Mouse (Mus musculus): Measurements from ENCODE around the gene Il33. TPM values are rescaled to one million over a fixed set of nuclear protein-coding genes. Genes with fewer than 3 reads are reported as not detected.
"Not testable (repeated sequence)": the region's sequence is repeated elsewhere in the genome, so short reads cannot be mapped to it uniquely, and the experiment has no call there.

Gene Il33
- total RNA-seq, 2 experiments from 2014 or later: 10.9 to 11.2 TPM

DNA sequence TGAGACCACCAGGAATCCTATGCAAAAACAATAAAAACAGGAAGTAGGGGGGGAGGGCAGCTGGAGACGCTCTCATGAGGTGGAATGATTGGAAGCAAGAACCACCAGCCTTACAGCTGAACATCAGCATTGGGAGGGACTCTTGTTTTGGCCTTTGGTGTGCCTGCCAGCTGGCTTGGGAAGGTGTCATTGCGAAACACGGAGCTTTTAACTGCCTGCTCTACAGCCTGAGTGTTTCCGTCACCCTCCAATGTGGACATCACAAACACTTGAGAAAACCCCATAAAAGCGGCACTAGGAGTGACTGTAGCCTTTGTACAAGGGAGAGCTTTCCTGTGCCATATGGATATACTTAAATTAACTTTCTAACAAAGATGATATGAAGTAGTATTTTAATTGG, 5.4 kb downstream of the Il33 start:
- DNase-seq (ENCODE audit: low spot score in 2 of 2): no peak

DNA sequence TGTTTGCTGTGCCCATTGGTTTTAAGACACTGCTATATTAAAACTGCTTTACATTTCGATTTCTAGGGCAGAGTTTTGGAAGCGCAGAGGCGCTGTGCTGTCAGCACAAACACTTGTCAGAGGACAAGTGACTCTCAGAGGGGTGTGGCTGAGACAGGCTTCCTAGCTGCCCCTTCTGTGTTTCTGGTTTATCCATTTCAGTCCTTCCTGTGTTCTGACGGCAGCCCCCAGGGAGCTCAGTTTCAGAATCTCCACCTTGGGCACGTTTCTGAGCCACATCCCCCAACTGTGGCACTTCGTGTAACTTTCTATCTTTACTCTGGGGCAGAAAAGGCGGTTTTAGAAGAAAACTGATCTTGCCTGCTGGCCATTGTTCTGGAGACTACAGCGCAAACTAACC, 12.5 kb downstream of the Il33 start:
- DNase-seq (ENCODE audit: low spot score in 2 of 2): no peak

DNA sequence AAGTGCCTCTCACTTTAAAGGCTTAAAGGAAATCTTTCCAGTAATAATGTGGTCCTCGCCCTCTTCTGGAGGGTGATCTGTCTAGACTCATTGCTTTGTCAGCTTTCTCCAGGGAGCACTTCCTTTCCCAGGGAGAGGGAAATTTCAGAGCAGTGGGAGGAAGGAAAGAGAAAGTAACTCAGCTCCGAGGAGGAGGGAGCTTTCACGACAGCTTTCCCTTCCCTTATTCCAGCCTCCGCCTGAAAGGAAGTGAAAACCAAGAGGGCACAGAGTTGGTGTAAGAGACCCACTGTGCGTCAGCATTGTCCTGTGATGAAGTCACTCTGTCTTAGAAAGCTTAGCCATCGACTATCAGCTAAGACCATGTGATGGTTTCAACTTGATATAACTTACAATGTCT, 15.3 kb downstream of the Il33 start:
- no peak for DNase-seq (ENCODE audit: low spot score in 2 of 2)

DNA sequence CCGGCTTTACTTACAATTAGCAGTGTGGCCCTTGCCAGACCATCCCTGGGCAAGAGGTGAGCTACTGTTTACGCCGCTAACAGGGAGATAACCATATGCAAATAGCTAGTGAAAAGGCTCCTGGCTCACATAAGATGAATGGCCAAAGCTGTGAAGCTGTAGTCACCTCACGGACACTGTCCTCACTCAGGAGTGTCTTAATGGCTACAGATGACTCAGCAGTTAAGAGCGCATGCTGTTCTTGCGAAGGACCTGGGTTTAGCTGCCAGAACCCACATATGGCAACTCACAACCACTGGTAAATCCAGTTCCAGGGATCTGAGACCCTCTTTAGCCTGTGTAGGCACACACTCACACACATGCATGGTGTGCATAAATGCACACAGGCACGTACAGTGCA, 16.3 kb downstream of the Il33 start:
- no peak for DNase-seq (ENCODE audit: low spot score in 2 of 2)

DNA sequence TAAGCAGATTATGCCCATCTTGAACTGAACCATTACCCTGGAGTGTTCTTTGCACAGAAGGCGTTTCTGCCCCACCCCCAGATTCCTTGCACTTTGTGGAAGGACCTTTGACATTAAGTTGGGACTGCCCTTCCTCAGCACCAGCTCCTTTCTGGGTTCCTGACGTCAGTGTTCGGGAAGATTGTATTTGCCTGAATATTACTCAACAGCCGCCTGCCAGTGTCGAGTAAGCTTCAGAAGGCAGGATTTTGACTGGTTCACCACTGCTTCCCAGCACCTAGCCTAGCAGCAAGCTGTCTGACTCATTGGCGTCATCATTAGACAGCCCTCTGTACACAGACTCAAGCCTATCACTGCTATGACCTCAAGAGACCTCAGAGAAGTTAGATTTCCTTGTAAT, 17.4 kb downstream of the Il33 start:
- DNase-seq (ENCODE audit: low spot score in 2 of 2): no peak

DNA sequence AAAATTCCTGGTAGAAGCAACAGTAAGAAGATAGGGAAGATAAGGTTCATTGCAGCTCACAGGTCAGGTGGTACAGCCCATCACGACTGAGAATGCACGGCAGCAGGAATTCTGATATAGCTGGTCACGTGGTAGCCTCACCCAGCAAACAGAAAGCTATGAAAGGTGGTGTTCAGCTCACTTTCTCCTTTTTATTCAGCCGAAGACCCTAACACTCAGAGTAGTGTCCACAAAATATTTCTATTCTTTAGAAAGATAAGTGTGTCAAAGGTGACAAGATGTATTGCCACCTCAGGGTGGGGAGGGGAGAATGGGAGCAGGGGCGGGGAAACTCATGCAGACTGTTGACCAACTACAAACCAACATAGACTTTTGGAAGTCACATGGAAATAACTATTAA, 19.5 kb downstream of the Il33 start:
- DNase-seq (ENCODE audit: low spot score in 2 of 2): no peak

DNA sequence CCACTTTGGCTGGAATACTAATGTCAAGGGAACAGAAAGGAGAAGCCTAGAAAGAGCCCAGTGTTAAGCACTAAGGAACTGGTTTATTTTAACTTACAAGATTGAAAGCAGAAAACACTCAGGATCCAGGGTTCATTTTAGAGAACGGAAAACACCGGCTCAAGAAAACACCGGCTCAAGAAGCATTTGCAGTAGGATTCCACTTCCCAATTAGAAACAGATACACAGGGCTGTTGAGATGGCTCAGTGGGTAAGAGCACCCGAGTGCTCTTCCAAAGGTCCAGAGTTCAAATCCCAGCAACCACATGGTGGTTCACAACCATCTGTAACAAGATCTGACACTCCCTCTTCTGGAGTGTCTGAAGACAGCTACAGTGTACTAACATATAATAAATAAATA, 20.0 kb downstream of the Il33 start:
- DNase-seq (ENCODE audit: low spot score in 2 of 2): not testable (repeated sequence)

DNA sequence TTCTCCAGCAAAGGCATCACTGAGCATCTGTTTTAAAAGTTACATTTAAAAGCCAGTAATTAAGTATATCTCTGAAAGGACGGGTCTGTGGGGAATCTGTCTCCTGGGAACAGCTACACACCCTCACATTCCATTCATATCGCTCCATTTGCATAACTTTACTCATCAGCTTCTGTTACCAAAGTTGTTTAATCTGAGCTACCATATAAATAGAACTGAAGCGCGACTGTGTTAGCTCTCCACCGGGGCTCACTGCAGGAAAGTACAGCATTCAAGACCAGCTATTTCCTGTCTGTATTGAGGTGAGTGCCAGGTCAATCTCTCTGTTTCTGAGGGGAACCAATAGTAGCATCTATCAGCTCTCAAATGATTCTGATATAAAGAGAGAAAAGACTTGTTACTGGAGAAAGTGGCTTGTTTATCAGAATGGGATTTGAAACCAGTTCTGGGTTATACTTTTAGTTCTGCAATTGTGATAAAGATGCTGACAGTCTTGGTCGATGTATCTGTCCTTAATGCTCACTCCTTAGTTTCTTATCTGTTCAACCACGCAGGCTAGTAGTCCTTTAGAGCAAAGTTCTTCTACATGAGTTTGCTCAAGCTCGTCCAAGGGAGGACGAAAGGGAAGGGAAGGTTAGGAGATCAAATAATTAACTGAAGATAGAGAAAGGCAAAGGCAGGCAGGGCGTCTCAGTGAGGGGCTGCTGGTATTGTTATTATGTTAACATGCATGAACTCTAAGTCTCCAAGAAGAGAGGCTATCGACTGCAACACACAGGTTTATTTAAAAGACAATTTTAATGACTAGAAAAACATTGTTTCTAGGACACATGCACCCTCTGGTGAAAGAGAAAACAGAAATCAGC, 20.9 kb downstream of the Il33 start:
- peak in 1 of 2 experiments; percentile 17 for DNase-seq (ENCODE audit: low spot score in 2 of 2)

DNA sequence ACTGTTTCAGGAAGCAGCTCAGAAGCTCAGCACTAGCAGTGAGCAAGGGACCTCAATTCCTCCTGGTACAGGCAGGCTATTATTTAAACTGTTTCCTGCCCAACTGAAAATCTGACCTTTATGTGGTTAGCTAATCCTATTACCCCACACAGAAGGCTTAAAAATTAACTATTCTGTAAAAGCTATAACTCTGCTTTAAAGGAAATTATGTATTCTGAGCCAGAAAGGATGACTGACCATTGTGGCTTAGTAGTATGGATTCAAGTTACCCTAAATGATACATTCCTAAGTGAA, 21.5 kb downstream of the Il33 start:
- DNase-seq (ENCODE audit: low spot score in 2 of 2): no peak

DNA sequence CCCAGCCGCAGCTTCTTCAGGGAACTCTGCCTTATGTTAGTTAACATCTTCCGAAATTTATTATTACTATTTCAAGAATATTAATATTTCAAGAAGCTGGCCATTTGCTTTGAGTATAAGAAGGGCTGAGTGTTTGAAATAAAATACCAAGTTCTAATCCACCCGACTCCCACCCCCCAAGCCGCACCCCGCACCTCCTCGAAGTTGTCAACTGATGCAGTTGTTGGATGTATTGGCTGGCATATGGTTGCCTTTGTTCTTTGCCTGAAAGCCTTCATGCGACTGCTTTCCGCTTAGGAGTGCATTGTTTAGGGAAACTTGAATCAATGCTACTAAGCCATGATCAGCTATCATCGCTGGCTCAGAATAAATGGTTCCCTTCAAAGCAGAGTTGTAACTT, 22.1 kb downstream of the Il33 start:
- DNase-seq (ENCODE audit: low spot score in 2 of 2): no peak

DNA sequence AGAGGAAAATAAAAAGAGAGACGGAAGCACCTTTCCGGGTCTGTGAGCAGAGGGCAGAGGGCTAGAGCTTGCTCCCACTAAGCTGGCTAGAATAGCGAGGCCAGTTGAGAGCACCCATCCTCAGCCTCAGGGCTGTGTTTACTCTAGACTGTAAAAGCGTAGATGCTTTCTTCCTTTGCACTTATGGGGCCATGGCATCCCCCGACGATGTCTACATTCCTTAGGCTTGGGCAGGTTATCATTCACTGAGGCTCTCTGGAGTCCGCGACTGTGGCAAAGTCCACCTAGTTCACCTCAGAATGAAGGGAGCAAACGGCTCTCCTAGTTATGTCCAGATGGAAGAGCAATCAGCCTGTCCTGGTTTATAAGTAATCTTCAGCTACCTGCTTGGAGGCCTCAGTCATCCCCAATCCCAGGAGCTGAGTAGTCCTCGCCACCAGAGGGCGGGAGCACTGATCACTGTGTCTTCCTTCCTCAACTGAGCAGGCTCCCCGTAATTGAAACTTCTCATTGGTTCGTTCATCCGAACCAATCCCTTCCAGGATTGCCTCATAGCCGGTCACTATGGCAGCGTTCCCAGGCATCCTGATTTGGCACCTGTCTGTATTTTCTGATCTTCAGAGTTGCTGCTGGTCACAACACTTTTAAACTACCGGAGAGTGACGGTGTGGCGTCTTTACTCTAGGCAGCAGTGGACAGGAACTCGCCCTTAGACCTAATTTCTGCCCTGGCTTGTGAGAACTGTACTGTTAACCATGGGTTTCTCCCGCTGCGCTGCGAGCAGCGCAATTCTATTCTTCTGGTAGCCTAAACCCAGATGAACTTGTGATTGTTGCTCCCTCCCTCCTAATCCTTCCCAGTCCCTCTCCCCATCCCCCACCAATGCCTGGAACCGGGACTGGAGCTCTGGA, 23.2 kb downstream of the Il33 start:
- peak; percentile 72 to 77 for DNase-seq (ENCODE audit: low spot score in 2 of 2)

DNA sequence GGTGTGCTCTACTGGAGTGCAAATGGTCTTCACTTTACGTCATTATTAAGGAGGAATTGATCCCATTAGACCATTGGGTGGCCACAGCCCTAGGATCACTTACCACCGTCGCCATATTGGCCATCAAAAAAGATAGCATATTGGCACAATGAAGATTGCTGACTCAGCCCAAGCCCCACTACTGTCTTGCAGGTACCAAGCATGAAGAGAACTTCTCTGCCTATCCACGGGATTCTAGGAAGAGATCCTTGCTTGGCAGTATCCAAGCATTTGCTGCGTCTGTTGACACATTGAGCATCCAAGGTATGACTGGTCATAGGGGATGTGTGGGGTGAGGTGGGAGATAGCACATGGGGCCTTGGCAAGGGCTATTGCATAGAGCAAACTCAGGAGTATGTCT, 27.6 kb downstream of the Il33 start:
- no peak for DNase-seq (ENCODE audit: low spot score in 2 of 2)

DNA sequence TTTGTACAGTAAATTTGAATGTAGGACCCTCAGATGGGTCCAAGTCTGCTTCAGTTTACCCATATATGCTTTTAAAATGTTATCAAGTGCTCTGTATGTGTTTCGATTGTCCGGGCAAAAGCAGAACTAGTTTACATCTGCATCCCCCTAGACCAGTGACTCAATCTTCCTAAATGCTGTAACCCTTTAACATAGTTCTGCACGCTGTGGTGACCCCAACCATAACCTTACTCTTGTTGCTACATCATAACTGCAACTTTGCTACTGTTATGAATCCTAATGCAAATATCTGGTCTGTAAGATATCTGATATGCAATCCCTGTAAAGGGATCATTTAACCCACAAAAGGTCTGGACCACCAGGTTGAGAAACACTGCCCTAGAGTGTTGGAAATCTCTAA, 28.9 kb downstream of the Il33 start:
- DNase-seq (ENCODE audit: low spot score in 2 of 2): no peak

DNA sequence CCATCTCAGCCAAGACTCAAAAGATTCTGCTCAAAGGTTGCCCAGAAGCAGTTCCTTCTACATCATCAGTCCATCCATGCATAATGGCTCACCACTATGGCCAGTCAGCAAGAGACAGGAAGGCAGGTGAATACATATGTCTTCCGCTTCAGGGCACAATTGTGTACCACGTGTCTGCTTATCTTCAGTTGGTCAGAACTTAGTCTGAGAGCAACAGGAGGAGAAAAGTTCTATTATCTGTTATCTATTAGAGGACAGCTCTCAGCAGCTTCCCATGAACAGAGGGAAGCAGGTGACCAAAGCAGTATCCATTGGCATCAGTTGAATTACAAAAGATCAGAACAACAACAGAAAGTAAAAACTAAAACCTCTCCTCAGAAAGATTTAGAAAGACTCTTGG, 30.5 kb downstream of the Il33 start:
- no peak for DNase-seq (ENCODE audit: low spot score in 2 of 2)

DNA sequence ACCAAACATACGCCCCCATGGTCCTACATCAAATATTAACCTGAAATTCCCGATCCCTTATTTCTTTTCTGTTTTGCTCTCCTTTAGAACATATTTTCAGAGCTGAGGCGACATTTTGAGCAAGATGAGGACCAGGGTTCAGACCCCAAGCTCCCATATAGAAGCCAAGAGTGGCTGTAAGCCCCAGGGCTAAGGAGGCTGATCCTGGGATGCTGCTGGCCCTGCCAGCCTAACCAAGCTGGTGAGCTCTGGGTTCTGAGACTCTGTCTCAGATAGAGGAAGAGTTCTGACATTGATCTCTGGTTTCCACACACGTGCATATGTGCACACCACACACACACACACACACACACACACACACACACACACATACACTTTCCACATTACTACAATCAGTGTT, 36.0 kb downstream of the Il33 start:
- DNase-seq (ENCODE audit: low spot score in 2 of 2): no peak

DNA sequence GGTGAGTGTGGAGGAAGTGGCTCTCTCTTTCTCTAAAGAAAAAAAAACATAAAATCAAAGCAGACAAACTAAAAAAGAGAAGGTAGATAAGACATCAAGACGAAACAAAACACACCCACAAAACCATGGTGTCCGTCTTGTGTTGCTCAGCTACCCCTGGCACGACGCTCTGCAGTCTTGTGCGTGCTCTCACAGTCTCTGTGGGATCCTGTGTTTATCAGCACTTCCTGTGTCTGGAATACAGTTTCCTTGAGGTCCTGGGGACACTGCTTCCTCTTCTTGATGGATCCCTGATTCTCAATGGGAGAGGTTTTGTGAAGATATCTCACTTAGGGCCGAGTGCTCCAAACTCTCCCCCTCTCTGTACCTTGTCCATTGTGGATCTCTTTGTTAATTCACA, 36.9 kb downstream of the Il33 start:
- DNase-seq (ENCODE audit: low spot score in 2 of 2): no peak

DNA sequence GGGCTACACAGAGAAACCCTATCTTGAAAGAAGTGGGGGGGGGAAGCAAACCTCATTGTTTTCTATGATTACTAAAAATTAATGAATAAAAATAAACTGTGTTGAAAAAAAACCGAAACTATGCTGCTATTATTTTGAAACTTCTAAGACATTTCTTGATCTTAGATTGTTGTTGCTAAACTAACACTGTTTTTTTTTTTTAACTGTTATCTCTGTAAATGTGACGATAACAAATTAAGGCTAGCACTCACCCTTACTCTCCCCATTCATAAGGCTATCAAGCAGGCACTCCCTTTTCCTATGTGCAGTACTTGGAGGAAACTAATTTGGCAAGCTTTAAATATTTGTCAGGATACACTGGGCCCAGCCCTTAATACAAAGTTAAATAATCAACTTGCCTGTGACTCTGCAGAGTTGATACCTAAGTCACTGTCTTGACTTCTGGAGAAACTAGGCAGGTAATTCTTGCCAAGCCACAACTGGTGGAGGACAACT, 38.7 kb downstream of the Il33 start:
- no peak for DNase-seq (ENCODE audit: low spot score in 2 of 2)

DNA sequence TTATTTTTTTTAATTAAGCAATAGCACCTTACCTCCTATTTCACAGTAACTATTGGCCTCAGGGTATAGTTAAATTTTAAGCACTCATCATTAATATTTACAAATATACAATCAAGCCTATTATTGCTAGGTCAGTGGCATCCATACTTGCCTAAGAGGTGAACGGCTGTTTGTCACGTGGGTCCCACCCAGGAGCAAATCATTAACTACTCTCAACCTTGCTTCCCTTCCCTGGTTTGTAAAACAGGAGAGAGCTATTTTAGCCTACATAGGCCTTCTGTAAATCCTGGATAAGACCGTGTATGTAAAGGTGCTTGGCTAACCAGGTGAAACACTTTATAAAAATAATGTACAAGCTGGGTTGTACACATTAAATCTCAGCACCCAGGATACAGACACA, 43.0 kb downstream of the Il33 start:
- DNase-seq (ENCODE audit: low spot score in 2 of 2): no peak

DNA sequence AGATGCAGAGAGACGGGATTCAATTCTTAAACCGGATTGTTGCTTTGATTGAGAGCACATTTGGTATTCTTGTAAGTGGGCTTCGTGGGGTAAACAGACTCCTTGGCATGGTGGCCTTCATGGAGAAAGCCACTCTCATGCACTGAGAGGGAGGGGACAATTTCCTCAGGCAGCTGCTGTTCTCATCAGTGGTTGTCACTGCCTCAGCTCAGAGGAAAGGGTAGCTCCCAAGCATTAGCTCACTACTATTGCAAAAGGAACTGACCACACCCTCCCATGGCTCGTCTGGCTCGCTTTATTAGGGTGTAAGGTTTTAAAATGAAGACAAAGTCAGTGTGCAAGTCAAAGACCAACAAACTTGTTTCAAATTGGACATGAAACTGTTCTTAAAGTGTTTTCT, 48.5 kb downstream of the Il33 start:
- no peak for DNase-seq (ENCODE audit: low spot score in 2 of 2)

DNA sequence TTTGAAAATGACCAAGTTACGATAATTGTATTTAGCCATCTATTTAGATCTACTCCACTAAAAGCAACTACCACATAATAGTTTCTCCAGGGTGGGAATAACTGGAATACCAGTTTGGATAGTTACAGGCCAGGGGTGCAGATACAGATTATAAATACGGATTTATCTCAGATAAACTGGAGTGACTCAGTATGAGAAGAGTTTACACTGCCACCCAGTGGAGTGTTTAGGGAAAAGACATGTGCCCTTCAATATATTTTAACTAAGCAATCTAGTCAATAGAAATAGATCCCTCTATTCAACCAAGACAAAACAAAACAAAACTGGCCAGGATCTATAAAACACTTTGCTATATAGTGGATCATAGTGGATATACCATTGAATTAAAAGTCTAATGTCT, 53.9 kb downstream of the Il33 start:
- peak in 1 of 2 experiments; percentile 81 for DNase-seq (ENCODE audit: low spot score in 2 of 2)

DNA sequence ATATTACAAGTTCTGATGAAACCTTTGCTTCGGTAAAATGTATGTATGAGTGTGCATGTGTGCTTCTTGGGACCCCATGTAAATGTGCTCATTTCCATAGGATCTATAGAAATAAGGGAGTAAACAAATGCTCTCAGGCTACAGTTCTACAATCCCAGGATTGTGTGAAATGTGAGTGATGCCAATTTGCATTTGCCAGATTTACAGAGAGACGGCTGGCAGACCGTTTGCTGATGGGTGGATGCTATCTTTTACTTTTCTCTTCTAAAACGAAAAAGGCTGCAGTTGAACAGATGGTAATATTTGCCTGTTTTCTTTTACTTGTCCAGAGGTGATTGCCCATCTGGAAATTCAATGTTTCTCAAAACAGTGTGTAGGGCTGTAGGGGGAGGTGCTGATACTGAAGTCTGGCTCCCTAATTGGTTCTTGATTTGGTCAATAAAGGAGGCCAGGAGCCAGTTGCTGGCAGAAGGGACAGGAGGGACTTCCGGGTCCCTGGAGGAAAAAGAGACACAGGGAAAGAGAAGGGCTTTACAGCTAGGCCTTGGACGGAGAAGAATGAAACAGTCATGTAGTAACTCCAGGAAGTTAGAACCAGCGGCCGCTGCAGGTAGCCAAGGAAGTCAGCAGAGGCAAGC, 54.7 kb downstream of the Il33 start:
- DNase-seq (ENCODE audit: low spot score in 2 of 2): peak; percentile 12 to 38

All from layer of hippocampus, postnatal 14 days (tissue).